Mouse (Mus musculus) megakaryocyte progenitor cell, adult 5-6 weeks (primary cell): ENCODE measurements around the gene Xpo1. TPM values are rescaled to one million over a fixed set of nuclear protein-coding genes. Genes with fewer than 3 reads are reported as not detected.
A peak's percentile ranks its signal among the peaks of the same experiment; 100 is the strongest.
"Not testable (repeated sequence)": the region's sequence is repeated elsewhere in the genome, so short reads cannot be mapped to it uniquely, and the experiment has no call there.

Experiments used
- ATAC-seq: replicated peaks from 2 replicates; pipeline ENCODE4 v1.8.0; 2016; ENCODE audit warnings: mild to moderate bottlenecking, moderate TSS enrichment, inconsistent platforms; ENCODE audit not compliant: poor library complexity
- total RNA-seq, 2 experiments: library from RNA; stranded (forward) in 1 of 2; stranded (reverse) in 1 of 2; fragments of 157-497, 149-512 nt in 1 of 2; fragments of 200-1000 nt in 1 of 2; gene quantifications; 2 replicates each; pipeline versions ENCODE4 v1.2.3 to v1.2.4; 2015 to 2017

The Xpo1 gene
- total RNA-seq, 2 experiments from 2014 or later: 139 to 214 TPM

DNA sequence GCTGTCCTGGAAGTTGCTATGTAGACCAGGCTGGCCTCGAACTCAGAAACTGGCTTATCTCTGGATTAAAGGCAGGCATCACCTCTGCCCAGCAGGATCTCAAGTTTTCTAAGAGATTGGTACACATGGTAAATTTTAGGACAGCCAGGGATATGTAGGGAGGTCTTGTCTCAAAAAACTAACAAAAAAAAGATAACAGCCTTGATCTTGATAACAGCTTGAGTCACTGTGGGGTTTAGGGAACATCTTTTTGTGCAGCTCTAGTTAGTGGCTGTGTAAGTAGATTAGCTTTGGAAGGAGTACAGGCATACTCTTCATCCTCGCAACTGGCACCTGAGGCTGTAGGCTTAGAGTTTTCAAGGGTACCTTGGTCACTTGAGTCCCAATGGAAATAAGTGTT, 41.5 kb downstream of the Xpo1 start:
- ATAC-seq: no peak

DNA sequence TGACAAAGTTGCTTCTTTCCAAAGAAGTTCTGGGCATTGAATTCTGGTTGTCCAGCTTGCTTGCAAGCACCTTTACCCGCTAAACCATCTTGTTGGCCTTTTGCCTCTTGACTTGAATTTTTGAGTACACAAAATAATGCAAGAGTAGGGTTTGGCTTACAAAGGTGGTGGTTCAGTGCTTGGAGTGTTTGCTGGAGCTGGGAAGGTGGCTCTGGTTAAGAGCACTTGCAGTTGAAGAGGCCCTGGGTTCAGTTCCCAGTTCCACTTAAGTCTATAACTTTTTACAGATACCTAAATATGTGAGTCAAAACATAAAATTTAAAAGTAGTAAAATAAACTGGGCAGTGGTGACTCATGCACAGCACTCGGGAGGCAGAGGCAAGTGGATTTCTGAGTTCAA, 42.5 kb downstream of the Xpo1 start:
- no peak for ATAC-seq

DNA sequence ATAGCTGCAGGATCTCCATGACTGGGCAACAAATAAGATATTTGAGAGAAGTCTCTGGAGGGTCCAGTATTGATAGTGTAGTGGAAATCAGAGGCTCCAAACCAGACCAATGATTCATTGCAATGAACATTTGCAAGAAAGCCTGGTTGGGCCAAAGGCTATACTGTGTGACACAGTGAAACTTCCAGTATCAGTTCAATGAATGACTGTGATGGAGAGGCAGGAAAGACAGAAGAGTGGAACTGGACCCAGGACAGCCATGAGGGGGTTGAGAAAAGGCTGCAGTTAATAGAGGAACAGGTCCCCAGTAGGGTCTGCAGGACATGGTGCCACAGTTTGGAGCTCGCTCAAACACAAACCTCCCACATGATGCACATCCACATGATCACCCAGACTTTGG, 44.1 kb downstream of the Xpo1 start:
- ATAC-seq: no peak

DNA sequence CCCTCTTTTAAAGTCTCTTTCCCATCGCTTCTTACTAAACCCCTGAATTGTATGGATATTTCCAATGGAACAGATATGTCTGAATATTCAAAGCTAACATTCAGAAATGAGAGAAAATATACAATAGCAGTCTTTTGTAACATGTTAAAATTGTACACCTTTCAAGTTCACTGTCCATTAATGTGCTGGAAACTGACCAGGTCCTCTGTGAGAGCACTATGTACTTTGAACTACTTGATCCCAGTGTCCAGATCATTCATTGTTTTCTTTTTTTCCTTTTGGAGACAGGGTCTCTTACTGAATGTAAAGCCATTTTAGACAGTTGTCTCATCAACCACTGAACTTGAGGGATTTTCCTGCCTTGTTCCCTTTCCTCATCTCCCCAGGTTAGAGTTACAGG, 47.3 kb downstream of the Xpo1 start:
- no peak for ATAC-seq

DNA sequence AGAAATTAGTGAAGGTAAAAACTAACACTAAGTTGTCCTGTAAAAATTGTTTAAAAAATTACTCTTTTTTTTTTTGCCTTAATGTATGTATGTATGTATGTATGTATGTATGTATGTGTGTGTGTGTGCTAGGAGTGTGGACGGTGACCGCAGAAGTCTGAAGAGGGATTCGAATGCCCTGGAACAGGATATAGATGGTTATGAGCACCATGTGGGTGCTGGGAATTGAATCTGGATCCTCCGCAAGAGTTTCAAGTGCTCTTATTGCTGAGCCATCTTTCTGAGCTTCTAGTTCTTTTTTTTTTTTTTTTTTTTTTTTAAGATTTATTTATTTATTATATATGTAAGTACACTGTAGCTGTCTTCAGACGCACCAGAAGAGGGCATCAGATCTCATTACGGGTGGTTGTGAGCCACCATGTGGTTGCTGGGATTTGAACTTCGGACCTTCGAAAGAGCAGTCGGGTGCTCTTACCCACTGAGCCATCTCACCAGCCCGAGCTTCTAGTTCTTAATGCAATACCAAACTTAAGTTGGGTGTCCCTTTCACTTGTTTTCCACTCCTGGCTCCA, 49.3 kb downstream of the Xpo1 start:
- ATAC-seq: not testable (repeated sequence)

DNA sequence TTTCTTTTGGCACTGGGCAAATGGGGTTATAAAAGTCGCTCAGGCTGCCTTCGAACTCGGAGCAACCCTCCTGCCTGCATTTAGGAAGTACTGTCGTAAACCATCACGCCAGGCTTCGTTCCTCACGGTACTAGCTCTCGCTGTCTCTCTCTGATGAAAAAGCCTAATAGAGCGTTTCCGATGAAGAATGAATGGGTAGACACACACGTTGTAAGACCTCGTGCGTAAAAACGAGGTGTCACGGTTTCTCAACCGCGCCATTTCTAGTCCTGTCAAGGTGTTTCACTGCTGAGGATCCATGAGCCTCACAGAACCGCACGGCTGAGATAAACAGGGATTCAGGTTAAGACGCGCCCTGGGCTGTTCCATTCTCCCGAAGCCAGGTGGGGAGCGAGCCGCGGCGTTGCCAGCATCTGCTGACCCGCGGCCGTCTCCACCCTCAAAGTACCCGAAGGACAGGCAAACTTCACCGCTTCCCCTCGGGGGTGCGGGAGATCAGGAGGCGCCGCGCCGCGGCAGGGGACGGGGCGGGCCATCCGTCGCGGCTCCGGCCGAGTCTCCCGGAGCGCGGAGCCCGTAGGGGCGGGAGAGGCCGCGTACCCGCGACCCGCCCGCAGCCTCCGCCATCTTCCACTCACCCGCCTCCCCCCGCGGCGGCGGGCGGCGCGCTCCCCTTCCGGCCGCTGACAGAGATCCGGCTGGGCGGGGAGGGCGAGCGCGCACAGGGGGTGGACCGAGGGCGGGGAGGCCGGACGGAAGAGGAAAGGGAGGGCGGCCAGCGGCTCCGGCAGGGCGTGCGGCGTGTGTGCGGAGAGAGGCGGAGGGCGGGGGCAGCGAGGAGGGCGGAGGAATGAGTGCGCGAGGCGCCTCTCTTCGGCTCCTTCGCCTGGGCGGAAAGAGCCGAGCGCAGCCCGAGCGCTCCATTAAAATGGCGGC, 50.1 kb downstream of the Xpo1 start:
- ATAC-seq: peak; percentile 96

DNA sequence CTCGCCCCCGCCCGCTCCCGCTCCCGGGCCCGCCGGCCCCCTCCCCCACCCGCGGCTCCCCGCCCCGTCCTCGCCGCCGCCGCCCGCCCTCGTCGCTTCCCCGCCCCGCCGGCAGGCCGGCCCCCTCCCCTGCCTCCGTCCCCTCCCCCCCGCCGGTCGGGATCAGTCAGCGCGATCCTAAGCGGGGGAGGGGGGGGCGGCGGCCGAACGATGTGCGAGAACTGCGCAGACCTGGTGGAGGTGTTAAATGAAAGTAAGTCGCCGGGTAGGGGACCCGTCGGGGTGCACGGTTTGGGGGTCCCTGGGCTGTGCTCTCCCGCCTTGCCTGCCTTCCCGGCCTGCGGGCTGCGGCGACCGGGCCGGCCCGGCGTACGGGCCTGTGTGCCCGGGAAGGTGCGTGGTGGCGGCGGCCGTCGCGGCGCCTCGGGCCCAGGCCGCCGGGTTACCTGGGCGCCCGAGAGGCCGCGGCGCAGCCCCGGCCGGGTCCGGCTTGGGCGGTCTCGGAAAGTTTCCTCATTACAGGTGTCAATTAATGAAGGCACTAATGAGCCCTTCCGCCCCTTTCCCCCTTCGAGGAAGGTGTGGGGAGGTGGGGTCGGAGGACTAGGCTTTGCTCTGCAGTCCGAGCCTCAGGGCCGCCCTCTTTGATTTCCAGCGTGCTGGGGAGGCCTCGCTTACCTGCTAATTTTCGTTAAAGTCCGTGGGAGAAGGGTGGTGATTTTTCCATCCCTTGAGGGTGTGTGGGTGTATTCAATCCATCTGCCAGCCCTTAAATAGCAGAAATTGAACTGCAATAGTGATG, 51.1 kb downstream of the Xpo1 start, which contains the start of gene Usp34:
Gene Usp34 (plus strand): TSS at position 132 of the 802 bp plus-strand sequence.
- ATAC-seq: 0 out of 2 replicates have a peak, but pooled peaks have one; percentile 9

DNA sequence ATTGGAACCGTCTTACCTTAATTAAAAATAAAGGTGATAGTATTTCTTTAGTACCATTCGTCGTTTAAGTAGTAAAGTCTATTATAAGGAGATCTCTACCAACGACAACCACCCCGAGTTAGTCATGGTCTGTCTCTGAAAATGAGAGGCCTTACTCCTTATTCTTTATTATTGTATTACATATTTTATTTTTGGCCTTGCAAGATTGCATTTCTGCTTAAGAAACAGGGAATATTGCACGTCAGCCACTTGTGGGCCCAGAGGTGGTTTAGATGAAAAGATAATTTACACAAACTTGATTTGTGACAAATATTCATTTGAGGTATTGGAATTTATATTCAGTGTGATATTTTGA, 51.7 kb downstream of the Xpo1 start:
- ATAC-seq: no peak

DNA sequence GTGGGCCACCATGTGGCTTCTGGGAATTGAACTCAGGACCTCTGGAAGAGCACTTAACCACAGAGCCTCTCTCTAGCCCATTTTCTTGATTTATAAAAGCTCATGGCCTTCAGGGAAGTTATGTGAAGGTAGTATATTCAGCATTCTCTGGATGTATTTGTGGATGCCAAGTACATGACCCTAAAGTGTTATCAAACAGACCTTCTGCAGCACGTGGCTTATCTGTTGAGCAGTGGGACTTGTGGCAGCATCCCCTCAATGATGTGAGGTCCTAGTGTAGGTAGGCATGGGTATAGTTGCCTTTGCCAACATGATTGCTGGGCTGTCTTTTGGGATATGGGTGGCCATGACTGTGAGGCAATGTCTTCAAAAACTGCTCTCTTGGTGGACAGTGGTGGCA, 57.7 kb downstream of the Xpo1 start:
- ATAC-seq: peak; percentile 99

DNA sequence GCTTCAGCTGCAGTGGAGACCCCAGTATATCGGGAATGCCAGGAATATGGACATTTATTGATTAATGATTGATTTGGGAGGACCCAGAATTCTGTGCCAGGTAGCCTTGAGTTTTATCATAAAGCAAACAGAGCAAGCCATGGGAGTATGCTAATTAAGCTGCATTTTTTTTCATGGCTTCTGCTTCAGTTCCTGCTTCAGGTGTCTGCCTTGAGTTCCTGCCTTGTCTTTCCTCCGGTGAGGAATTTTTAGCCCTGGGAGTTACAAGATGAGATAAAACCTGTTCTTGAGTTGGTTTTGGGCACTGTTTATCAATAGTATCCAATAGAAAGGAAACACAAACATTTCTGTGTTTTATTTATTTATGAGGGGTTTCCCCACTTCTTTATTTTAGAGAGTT, 73.6 kb downstream of the Xpo1 start:
- ATAC-seq: no peak

DNA sequence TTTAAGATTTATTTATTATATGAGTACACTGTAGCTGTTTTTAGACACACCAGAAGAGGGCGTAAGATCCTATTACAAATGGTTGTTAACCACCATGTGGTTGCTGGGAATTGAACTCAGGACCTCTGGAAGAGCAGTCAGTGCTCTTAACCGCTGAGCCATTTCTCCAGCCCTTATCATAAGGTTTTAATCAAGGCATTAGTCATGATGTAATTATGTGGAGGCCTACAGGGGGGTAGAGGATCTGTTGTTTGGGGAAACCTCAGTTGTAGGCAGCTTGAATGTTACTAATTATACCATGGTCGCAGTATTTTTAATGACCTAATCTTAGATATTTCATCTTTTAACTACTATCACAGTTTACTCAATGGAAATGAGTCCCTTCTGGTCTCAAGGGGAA, 76.3 kb downstream of the Xpo1 start:
- ATAC-seq: peak; percentile 52; the same call in 1 of the 2 replicates

DNA sequence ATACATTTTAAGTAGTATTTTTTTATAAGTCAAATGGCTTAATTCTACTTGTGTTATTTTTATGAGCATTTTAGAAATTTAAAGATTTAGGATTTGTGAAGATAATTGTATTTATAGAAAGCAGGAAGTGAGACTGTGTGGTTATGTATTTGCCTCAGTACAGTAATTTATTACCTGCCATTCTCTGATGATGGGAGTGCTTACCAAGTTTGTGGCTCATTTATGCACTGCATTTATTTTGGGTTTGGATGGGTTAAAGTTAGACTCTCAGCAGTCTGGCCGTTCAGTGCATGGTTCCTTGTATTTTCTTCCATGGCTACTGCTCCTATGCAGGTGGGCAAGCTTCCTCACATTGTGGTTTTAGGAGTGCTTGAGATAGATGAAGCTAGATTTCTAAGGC, 79.3 kb downstream of the Xpo1 start:
- ATAC-seq: peak; percentile 48; the same call in 1 of the 2 replicates

Other genes with a start within 250 kb of the Xpo1 start
- gene Fam161a, start 248.5 kb upstream of the Xpo1 start, total RNA-seq (2015): 0.62 and 1.1 TPM in 2 replicates
- gene Fam161a, start 248.5 kb upstream of the Xpo1 start, total RNA-seq (2017): 0.71 and 0.81 TPM in 2 replicates
- gene Usp34, start 50.9 kb downstream of the Xpo1 start, total RNA-seq (2015): 62.5 and 67.2 TPM in 2 replicates
- gene Usp34, start 50.9 kb downstream of the Xpo1 start, total RNA-seq (2017): 34.1 and 48.3 TPM in 2 replicates
- gene Ahsa2, start 242.0 kb downstream of the Xpo1 start, total RNA-seq (2015): 42.7 and 47.5 TPM in 2 replicates
- gene Ahsa2, start 242.0 kb downstream of the Xpo1 start, total RNA-seq (2017): 49.6 and 71.1 TPM in 2 replicates